ENCODE assay signal across 8 mouse cellular contexts in the genomic region with DNA sequence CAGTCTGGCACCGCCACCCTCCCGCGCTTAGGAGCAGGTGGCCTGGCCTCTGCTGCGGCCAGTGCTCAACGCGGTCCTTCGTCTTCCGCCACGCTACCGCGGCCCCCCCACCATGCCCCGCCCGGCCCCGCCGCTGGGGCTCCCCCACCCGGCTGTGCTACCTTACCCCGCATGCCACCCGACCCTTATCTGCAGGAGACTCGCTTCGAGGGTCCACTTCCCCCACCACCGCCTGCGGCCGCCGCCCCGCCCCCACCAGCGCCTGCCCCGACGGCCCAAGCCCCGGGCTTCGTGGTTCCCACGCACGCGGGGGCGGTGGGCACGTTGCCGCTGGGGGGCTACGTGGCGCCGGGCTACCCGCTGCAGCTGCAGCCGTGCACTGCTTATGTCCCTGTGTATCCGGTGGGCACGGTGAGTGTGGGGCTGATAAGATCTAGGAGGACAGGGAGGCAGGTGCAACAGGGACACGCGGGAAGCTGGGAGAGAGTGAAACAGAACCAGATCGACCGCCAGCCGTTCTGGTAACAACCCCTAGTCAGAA. TPM values are rescaled to one million over a fixed set of nuclear protein-coding genes. Genes with fewer than 3 reads are reported as not detected.
DNase-seq lines count a peak whose midpoint lies in the region; ATAC-seq and TF ChIP-seq lines count a peak whose summit lies in the region.

No protein-coding gene starts in this region.

- peak overlapping the region; percentile 31 for H3K9ac ChIP-seq in kidney, postnatal 0 days (ENCODE audit: low read depth, low read length)
- peak overlapping the region; percentile 72 for H3K9ac ChIP-seq in hindbrain, embryonic 14.5 days
- H3K9ac ChIP-seq in midbrain, embryonic 16.5 days (ENCODE audit: low read depth, low read length) = peak overlapping the region; percentile 78

- TF ChIP-seq CTCF in kidney, postnatal 0 days (IDR thresholded peaks at IDR 0.05; ENCODE audit: low read depth) = no peak

- H3K4me3 ChIP-seq in kidney, postnatal 0 days (replicated peaks; ENCODE audit: low read depth, low read length) = peak overlapping the region; percentile 23; the same call in 1 of the 2 replicates
- H3K4me3 ChIP-seq in hindbrain, embryonic 14.5 days (replicated peaks; ENCODE audit: low read length) = peak overlapping the region; percentile 74
- H3K4me3 ChIP-seq in midbrain, embryonic 16.5 days (ENCODE audit: low read depth, low read length) = peak overlapping the region; percentile 73

- no peak for ATAC-seq in kidney, postnatal 0 days (replicated peaks; ENCODE audit: low FRiP score, low read depth)
- no peak for ATAC-seq in hindbrain, embryonic 14.5 days (ENCODE audit: low FRiP score)
- ATAC-seq in midbrain, embryonic 16.5 days = no peak
- no peak for ATAC-seq in inflammation-experienced regulatory T-cells, adult 6 months

- 3% methylated on average over 47 of the region's 48 CpGs for WGBS in kidney, postnatal 0 days
- 3% methylated on average over 47 of the region's 48 CpGs for WGBS in hindbrain, embryonic 14.5 days
- WGBS in midbrain, embryonic 16.5 days = 1% methylated on average over 47 of the region's 48 CpGs

- H3K36me3 ChIP-seq in kidney, postnatal 0 days (ENCODE audit: insufficient read depth, low read length) = no peaks in the 10 kb centered on the region
- no peaks in the 10 kb centered on the region for H3K36me3 ChIP-seq in hindbrain, embryonic 14.5 days (replicated peaks; ENCODE audit: control insufficient read depth, insufficient read depth)
- no peaks in the 10 kb centered on the region for H3K36me3 ChIP-seq in midbrain, embryonic 16.5 days (ENCODE audit: control insufficient read depth, insufficient read depth, low read length)

- peaks cover 43% of the 10 kb centered on the region for H3K4me1 ChIP-seq in kidney, postnatal 0 days (replicated peaks; ENCODE audit: insufficient read depth, low read length)
- H3K4me1 ChIP-seq in hindbrain, embryonic 14.5 days (replicated peaks; ENCODE audit: control insufficient read depth, insufficient read depth, low read length) = peaks cover 46% of the 10 kb centered on the region
- peaks cover 44% of the 10 kb centered on the region for H3K4me1 ChIP-seq in midbrain, embryonic 16.5 days (ENCODE audit: control insufficient read depth, insufficient read depth, low read length)

- DNase-seq in kidney, postnatal 0 days (ENCODE audit: low spot score) = no peak
- DNase-seq in kidney, postnatal 10 days = no peak
- peak; percentile 73 to 74 for DNase-seq in cerebellum, postnatal 14 days
- DNase-seq in hindbrain, embryonic 14.5 days (ENCODE audit: low spot score) = no peak
- no peak for DNase-seq in layer of hippocampus, postnatal 14 days (ENCODE audit: low spot score in 2 of 2)
- no peak for DNase-seq in spleen, postnatal 10 days (ENCODE audit: low spot score in 2 of 2)

- 0 out of 2 replicates have a peak, but pooled peaks cover 9% of the 10 kb centered on the region for H3K27me3 ChIP-seq in kidney, postnatal 0 days (ENCODE audit: insufficient read depth, low read length)
- peaks cover 23% of the 10 kb centered on the region for H3K27me3 ChIP-seq in hindbrain, embryonic 14.5 days (ENCODE audit: control insufficient read depth, insufficient read depth, low read length)
- peaks cover 4% of the 10 kb centered on the region; the same call in 1 of the 2 replicates for H3K27me3 ChIP-seq in midbrain, embryonic 16.5 days (ENCODE audit: control insufficient read depth, insufficient read depth, low read depth, low read length)

- H3K4me2 ChIP-seq in kidney, postnatal 0 days (ENCODE audit: low read length) = peak overlapping the region; percentile 50
- peak overlapping the region; percentile 85 for H3K4me2 ChIP-seq in hindbrain, embryonic 14.5 days (replicated peaks)
- H3K4me2 ChIP-seq in midbrain, embryonic 16.5 days (ENCODE audit: low read length) = peak overlapping the region; percentile 92

- no peak overlapping the region for H3K27ac ChIP-seq in kidney, postnatal 0 days
- no peak overlapping the region for H3K27ac ChIP-seq in hindbrain, embryonic 14.5 days
- no peak overlapping the region for H3K27ac ChIP-seq in midbrain, embryonic 16.5 days (ENCODE audit: low read length)

- no peaks in the 10 kb centered on the region for H3K9me3 ChIP-seq in kidney, postnatal 0 days (replicated peaks; ENCODE audit: low read length)
- no peaks in the 10 kb centered on the region for H3K9me3 ChIP-seq in hindbrain, embryonic 14.5 days (ENCODE audit: control insufficient read depth, low read length)
- H3K9me3 ChIP-seq in midbrain, embryonic 16.5 days (replicated peaks; ENCODE audit: control insufficient read depth, low read length, poor library complexity, severe bottlenecking) = no peaks in the 10 kb centered on the region

RNA-seq across cellular contexts. Expression of a gene that starts 1.5 kb away (rescaled TPM):
- polyA plus RNA-seq in kidney, postnatal 0 days (2015; fragmentation: Nextera tagmentation; extraction: Ambion mirVana) = 0.36 and 0.55 TPM in 2 replicates
- 7.3 and 8.6 TPM in 2 replicates for polyA plus RNA-seq in hindbrain, embryonic 14.5 days (2014; fragmentation: Nextera tagmentation; extraction: Ambion mirVana)
- polyA plus RNA-seq in midbrain, embryonic 16.5 days (2015; fragmentation: Nextera tagmentation; extraction: Ambion mirVana) = 10.3 and 11.5 TPM in 2 replicates
- polyA plus RNA-seq in inflammation-experienced regulatory T-cells, adult 6 months (2017; shearing (Covaris generic)) = 1 to 10 TPM in 2 of 3 experiments, under 1 TPM in 1; 0.79 to 4.0 (median 3.7) TPM
- 100 to 1,000 TPM; 248 to 266 TPM for total RNA-seq in layer of hippocampus, postnatal 14 days (2021)

RNA-seq across cellular contexts. Expression of a gene that starts 2.5 kb away (rescaled TPM):
- 62.9 and 65.5 TPM in 2 replicates for polyA plus RNA-seq in kidney, postnatal 0 days (2015; fragmentation: Nextera tagmentation; extraction: Ambion mirVana)
- polyA plus RNA-seq in hindbrain, embryonic 14.5 days (2014; fragmentation: Nextera tagmentation; extraction: Ambion mirVana) = 22.2 and 25.4 TPM in 2 replicates
- polyA plus RNA-seq in midbrain, embryonic 16.5 days (2015; fragmentation: Nextera tagmentation; extraction: Ambion mirVana) = 19.9 and 21.0 TPM in 2 replicates
- polyA plus RNA-seq in inflammation-experienced regulatory T-cells, adult 6 months (2017; shearing (Covaris generic)) = 10 to 100 TPM; 18.8 to 22.9 (median 20.6) TPM
- 10 to 100 TPM; 36.6 to 42.2 TPM for total RNA-seq in layer of hippocampus, postnatal 14 days (2021)

RNA-seq across cellular contexts. Expression of a gene that starts 13.7 kb away (rescaled TPM):
- 16.4 and 18.6 TPM in 2 replicates for polyA plus RNA-seq in kidney, postnatal 0 days (2015; fragmentation: Nextera tagmentation; extraction: Ambion mirVana)
- polyA plus RNA-seq in hindbrain, embryonic 14.5 days (2014; fragmentation: Nextera tagmentation; extraction: Ambion mirVana) = 11.7 and 12.9 TPM in 2 replicates
- polyA plus RNA-seq in midbrain, embryonic 16.5 days (2015; fragmentation: Nextera tagmentation; extraction: Ambion mirVana) = 15.4 and 17.9 TPM in 2 replicates
- polyA plus RNA-seq in inflammation-experienced regulatory T-cells, adult 6 months (2017; shearing (Covaris generic)) = 1 to 10 TPM; 4.4 to 5.8 (median 5.2) TPM
- 10 to 100 TPM; 16.0 to 17.1 TPM for total RNA-seq in layer of hippocampus, postnatal 14 days (2021)

RNA-seq across cellular contexts. Expression of a gene that starts 15.1 kb away (rescaled TPM):
- 5.9 and 6.6 TPM in 2 replicates for polyA plus RNA-seq in kidney, postnatal 0 days (2015; fragmentation: Nextera tagmentation; extraction: Ambion mirVana)
- polyA plus RNA-seq in hindbrain, embryonic 14.5 days (2014; fragmentation: Nextera tagmentation; extraction: Ambion mirVana) = 8.8 and 11.4 TPM in 2 replicates
- 6.1 and 6.3 TPM in 2 replicates for polyA plus RNA-seq in midbrain, embryonic 16.5 days (2015; fragmentation: Nextera tagmentation; extraction: Ambion mirVana)
- 1 to 10 TPM; 1.1 to 2.1 (median 1.2) TPM for polyA plus RNA-seq in inflammation-experienced regulatory T-cells, adult 6 months (2017; shearing (Covaris generic))
- 1 to 10 TPM; 4.3 to 8.7 TPM for total RNA-seq in layer of hippocampus, postnatal 14 days (2021)

RNA-seq across cellular contexts. Expression of a gene that starts 16.1 kb away (rescaled TPM):
- 62.0 and 65.8 TPM in 2 replicates for polyA plus RNA-seq in kidney, postnatal 0 days (2015; fragmentation: Nextera tagmentation; extraction: Ambion mirVana)
- polyA plus RNA-seq in hindbrain, embryonic 14.5 days (2014; fragmentation: Nextera tagmentation; extraction: Ambion mirVana) = 84.7 and 87.6 TPM in 2 replicates
- 119 and 123 TPM in 2 replicates for polyA plus RNA-seq in midbrain, embryonic 16.5 days (2015; fragmentation: Nextera tagmentation; extraction: Ambion mirVana)
- polyA plus RNA-seq in inflammation-experienced regulatory T-cells, adult 6 months (2017; shearing (Covaris generic)) = 10 to 100 TPM; 19.0 to 21.9 (median 19.3) TPM
- 10 to 100 TPM; 80.0 to 81.9 TPM for total RNA-seq in layer of hippocampus, postnatal 14 days (2021)

Comparison
In these comparisons a context has a peak if more than half of its experiments do, and no peak if none do; other contexts are left out.
1. DNase-seq: peak in cerebellum, postnatal 14 days (2 of 2); none in kidney, postnatal 0 days (single experiment), kidney, postnatal 10 days (single experiment), hindbrain, embryonic 14.5 days (single experiment), layer of hippocampus, postnatal 14 days (0 of 2) and spleen, postnatal 10 days (0 of 2).
2. H3K4me3 ChIP-seq: peak in every context shown above with its lines; median percentile 74 in hindbrain, embryonic 14.5 days; 73 in midbrain, embryonic 16.5 days; 23 in kidney, postnatal 0 days.
3. Peak in every context shown above with its lines, with median percentiles within 50 percentile points of each other: H3K4me2 ChIP-seq and H3K9ac ChIP-seq.